Mouse (Mus musculus): ENCODE measurements around the gene Slc25a16. TPM values are rescaled to one million over a fixed set of nuclear protein-coding genes. Genes with fewer than 3 reads are reported as not detected.

Gene Slc25a16
- total and polyA plus RNA-seq, 3 experiments: 8.3 to 12.1 TPM; not detected in 1

DNA sequence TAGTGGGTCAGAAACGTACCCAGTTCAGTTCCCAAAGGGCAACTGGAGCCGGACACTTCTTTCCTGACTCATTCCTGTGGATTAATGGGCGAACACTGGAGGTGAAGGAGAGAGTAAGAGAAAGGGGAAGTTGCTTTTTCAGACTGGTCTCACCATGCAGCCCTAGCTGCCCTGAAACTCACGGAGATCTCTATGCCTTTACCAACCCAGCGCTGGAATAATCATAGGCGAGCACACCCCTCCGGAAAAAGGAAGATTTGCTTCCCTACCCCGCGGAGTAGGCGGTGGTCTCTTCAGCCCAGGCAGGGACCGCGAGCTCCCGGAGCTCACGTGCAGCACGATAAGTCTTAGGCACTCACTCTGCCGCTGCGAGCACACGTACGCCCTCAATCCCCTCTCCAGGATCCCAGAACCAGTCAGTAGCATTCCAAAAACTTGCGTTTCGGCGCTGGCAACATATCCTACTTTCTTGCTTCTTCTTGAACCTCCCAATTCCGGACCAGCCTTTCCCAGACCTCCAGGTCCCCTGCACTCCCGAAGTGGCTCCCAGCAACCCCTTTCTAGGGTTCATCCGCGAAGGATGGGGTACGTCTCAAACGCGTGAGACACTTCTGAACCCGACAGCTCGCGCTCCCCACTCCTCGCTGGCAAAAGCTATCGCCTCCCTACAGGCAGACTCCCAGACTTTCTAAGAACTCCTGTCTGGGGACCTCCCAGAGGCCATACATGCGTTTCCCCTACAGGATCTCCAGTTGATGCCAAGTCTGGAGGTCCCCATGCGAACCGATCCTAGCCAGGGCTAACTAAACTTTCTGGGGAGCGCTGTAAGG lies 34.2 kb upstream of the Slc25a16 start:
- DNase-seq (ENCODE audit: low read depth, low spot score): no peak
- H3K27me3 ChIP-seq (ENCODE audit: control insufficient read depth in 1 of 2, insufficient read depth in 2 of 2, low read length in 2 of 2): peaks cover 2 to 8% of the 10 kb centered on the region in 2 experiments; a peak in 3 of 4 replicates
- H3K9ac ChIP-seq (ENCODE audit: control insufficient read depth, low read depth, low read length, poor library complexity, severe bottlenecking): no peak overlapping the region
- H3K79me2 ChIP-seq (ENCODE audit: control insufficient read depth, insufficient read depth, low read length, poor library complexity): no peaks in the 10 kb centered on the region
- H3K9me3 ChIP-seq (replicated peaks; ENCODE audit: insufficient read depth, low read length): no peaks in the 10 kb centered on the region
- H3K36me3 ChIP-seq (ENCODE audit: control insufficient read depth in 1 of 2, insufficient read depth in 2 of 2, low read length in 2 of 2): no peaks in the 10 kb centered on the region
- H3K4me1 ChIP-seq (ENCODE audit: control insufficient read depth in 1 of 2, insufficient read depth in 2 of 2, low read length in 2 of 2): no peaks in the 10 kb centered on the region
- H3K4me3 ChIP-seq (ENCODE audit: control insufficient read depth in 1 of 2, insufficient read depth in 1 of 2, low read depth in 2 of 2, low read length in 2 of 2): no peak overlapping the region
- TF ChIP-seq ELF1 (IDR thresholded peaks at IDR 0.05; ENCODE audit: low read depth, low read length) (no peak), EP300 (IDR thresholded peaks at IDR 0.05; ENCODE audit: low read depth in 1 of 2, low read length in 2 of 2) (no peak), GATA1 (IDR thresholded peaks at IDR 0.05; ENCODE audit: low read depth, low read length) (no peak), MAX (IDR thresholded peaks at IDR 0.05; ENCODE audit: low read length) (no peak), ZC3H11A (IDR thresholded peaks at IDR 0.05; ENCODE audit: low read depth, low read length) (no peak), POLR2AphosphoS2 (IDR thresholded peaks at IDR 0.05; ENCODE audit: low read length) (no peak), MAFK (IDR thresholded peaks at IDR 0.05; ENCODE audit: borderline replicate concordance, low read depth, low read length) (no peak)
- H3K27ac ChIP-seq (ENCODE audit: control insufficient read depth, low read depth, low read length): no peak overlapping the region

GRCm38 (mm10) chr10:62886799-62887591 lies 33.4 kb upstream of the Slc25a16 start:
- H3K9ac ChIP-seq (ENCODE audit: control insufficient read depth, low read depth, low read length, poor library complexity, severe bottlenecking): no peak overlapping the region
- peaks cover 2 to 8% of the 10 kb centered on the region in 2 experiments; a peak in 3 of 4 replicates for H3K27me3 ChIP-seq (ENCODE audit: control insufficient read depth in 1 of 2, insufficient read depth in 2 of 2, low read length in 2 of 2)
- H3K4me1 ChIP-seq (ENCODE audit: control insufficient read depth in 1 of 2, insufficient read depth in 2 of 2, low read length in 2 of 2): no peaks in the 10 kb centered on the region
- H3K27ac ChIP-seq (ENCODE audit: control insufficient read depth, low read depth, low read length): no peak overlapping the region
- no peak overlapping the region for H3K4me3 ChIP-seq (ENCODE audit: control insufficient read depth in 1 of 2, insufficient read depth in 1 of 2, low read depth in 2 of 2, low read length in 2 of 2)
- no peaks in the 10 kb centered on the region for H3K9me3 ChIP-seq (replicated peaks; ENCODE audit: insufficient read depth, low read length)
- no peak for TF ChIP-seq CHD1 (IDR thresholded peaks at IDR 0.05; ENCODE audit: low read depth, low read length)
- TF ChIP-seq POLR2AphosphoS5 (IDR thresholded peaks at IDR 0.05; ENCODE audit: borderline replicate concordance, low read depth, low read length): no peak
- no peak for TF ChIP-seq GABPA (IDR thresholded peaks at IDR 0.05; ENCODE audit: low read depth, low read length)
- TF ChIP-seq MYC (IDR thresholded peaks at IDR 0.05; ENCODE audit: low read depth, low read length): no peak
- TF ChIP-seq NRF1 (IDR thresholded peaks at IDR 0.05; ENCODE audit: insufficient read depth, low read depth, low read length, poor library complexity, severe bottlenecking): no peak
- no peak for TF ChIP-seq MEF2A (IDR thresholded peaks at IDR 0.05; ENCODE audit: extremely low read depth, insufficient replicate concordance, low read depth, low read length, poor library complexity, severe bottlenecking)
- TF ChIP-seq ZNF384 (IDR thresholded peaks at IDR 0.05; ENCODE audit: low read depth, low read length): no peak
- no peak for TF ChIP-seq ELF1 (IDR thresholded peaks at IDR 0.05; ENCODE audit: low read depth, low read length)
- no peak for DNase-seq (ENCODE audit: low read depth, low spot score)
- no peaks in the 10 kb centered on the region for H3K36me3 ChIP-seq (ENCODE audit: control insufficient read depth in 1 of 2, insufficient read depth in 2 of 2, low read length in 2 of 2)
- H3K79me2 ChIP-seq (ENCODE audit: control insufficient read depth, insufficient read depth, low read length, poor library complexity): no peaks in the 10 kb centered on the region
